Mouse (Mus musculus) CD4-positive, CD25-positive, alpha-beta regulatory T cell, adult 4 months (primary cell): Measurements from ENCODE around the gene Stard7. TPM values are rescaled to one million over a fixed set of nuclear protein-coding genes. Genes with fewer than 3 reads are reported as not detected.

Experiments
- ATAC-seq: one replicate; pipeline ENCODE4 v1.8.0; 2017
- polyA plus RNA-seq, 2 experiments: library from polyadenylated mRNA; unstranded; fragments of 100-300 nt; shearing (Covaris generic); gene quantifications; one replicate each; pipeline ENCODE4 v1.2.1; 2017

Gene Stard7
- polyA plus RNA-seq, 2 experiments from 2014 or later: 28.4 to 32.1 TPM

DNA sequence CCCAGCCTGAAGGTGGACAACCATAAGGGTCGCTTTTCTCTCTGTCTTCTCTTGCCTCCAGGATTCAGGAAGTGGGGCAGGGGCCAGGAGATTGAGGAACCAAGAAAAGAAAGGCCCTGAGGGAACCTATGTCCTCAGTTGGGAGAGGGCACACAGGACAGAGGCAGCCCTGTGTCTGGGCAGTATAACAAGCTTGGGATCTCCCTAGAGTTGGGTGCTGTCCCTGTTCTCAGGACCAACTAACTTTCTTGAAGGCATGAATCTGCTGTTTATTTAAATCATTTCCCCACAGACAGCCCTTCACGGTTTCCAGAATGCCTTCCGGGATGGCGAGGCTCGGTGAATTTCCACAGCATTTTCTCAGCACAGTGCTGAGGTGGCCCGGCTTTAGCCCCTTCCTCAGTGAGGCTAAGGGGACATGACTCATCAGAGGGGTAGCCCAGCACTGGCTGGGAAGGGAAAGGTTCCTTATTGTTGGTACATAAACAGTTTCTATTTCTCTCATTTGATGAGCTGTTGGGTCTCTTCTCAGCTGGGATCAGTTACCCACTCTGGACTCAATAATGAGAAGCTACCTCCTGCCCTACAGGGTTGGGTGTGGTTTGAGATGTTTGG lies 52.8 kb downstream of the Stard7 start:
- no peak for ATAC-seq

DNA sequence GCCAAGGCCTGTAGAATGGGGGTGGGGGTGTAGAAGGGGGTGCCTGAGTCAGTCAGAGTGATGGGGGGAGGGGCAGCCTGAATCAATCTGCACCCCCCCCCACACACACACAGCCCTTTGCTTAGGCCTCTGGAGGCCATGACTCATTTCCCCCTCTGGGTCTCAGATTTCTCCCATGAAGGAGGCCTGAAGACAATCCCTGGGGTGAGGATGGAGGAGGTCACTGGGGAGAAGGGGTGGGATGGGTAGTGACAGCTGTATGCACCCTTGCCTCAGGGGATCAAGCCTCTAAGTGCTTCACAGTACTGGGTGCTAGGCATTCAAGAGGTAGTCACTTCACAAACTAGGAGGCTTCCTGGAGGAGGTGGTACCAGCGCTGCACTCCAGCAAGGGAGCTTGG lies 53.6 kb downstream of the Stard7 start:
- ATAC-seq: no peak

DNA sequence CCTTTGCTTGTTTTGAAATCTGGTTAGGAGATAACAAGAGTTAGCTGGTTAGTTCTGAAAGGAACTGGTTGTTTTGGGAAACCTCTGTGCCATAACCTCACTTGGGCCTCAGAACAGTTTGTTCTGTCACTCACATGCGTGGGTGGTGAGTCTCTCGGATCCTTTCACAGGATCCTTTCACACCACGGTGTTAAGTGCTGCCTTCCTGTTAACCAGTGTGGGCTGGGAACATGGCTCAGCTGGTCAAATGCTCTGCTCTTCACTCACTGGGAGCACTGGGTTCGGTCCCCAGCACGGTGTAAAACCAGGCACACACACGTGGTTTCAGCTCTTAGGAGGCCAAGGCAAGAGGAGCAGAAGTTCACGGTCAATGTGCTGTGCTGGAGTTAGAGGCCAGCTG lies 54.4 kb downstream of the Stard7 start:
- ATAC-seq: peak; percentile 51

DNA sequence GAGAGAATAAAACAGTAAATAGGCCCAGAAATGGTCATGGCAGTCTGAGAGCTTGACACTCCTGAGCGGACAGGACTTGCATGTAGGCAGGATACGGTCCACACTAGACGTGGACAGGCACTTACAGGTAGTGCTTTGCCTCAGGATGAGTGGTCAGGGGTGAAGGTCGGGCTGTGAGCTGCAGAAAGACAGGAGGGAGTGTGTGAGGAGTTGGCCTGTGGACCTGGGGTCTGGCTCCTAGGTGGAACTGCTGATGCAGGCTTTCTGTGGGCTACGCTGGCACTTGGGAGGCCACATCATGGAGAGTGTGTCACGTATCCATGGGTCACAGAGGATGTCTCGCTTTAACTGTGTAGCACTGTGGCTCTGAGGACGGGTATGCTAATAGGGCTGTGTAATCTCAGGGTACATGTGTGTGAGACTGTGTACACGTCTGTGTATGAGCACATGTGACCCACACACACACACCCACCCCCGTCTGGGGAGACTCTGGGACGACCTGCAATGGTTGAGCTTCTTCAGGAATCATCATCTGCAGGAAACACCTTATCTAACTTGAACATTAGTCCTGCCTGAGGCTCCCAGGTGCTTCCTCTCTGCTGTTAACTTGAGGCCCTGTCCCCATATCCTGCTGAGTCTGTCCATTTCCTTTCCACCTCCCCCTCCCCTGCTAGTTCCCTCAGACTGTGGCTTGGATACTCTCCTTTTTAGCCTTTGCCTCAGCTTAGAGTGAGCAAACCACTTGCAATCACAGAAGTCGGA lies 58.3 kb downstream of the Stard7 start:
- peak; percentile 38 for ATAC-seq

DNA sequence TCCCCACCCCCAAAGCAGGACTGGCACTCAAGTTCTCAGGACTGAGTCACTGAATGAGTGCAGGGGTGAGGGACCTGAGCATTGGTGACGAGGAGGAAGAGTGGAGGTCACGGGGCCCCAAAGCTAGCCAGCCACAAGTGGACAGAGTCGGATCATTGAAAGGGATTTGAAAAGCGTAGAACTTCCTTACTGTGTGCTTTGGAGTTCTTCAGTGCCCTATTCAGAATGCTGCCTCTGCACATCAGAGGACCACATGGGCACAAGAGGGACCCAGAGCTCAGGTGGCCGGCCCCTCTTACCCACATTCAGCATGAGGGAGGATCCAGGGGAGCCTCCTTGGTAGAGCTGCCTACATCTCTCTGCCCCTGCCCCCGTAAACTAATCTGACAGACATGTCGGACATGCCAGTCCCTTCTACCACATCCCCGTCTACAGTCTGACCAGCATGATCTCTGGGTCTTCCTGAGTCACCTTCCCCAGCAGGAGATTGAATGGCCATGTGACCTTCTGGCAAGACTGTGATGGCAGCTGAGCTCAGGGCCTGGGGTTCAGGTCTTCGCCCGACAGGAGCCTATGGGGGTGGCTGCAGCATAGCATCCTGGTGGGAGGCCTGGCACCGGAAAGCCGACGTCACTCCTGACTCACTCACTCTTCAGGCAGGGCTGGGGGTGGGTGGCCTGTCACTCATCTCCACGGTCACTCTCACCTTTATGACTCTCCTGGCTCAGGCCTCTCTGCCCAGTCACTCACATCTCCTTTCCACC lies 63.0 kb downstream of the Stard7 start:
- peak; percentile 42 for ATAC-seq

DNA sequence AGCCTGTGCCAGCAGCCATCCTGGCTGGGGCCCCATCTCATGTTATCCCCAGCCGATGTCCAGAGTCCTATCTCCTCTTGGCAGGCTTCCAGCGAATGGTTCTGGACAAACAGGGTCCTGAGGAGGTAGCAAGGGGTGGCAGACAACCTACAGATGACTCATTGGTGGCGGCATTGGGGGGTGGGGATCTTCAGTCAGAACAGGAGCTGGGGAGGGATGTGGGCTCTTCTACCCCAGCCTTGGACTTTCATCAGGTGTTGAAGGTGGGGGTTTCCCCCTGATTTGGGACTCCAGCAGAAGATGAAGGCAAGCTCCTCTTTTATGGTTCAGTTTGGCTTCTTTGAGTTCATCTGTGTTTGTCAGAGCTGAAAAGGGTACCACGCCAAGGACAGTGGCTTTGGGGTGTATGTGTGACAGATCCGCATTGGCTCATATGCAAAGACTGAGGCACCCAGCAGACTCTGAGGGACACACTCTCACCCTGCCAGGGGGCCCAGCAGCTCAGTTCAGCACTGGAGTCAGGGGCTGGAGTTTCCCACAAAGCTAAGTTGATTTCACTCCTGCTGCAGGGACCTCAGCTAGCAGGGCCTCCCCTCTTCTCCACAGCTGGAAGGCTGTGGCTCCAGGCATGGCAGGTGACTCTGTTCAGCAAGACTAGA lies 64.1 kb downstream of the Stard7 start:
- ATAC-seq: peak; percentile 36

DNA sequence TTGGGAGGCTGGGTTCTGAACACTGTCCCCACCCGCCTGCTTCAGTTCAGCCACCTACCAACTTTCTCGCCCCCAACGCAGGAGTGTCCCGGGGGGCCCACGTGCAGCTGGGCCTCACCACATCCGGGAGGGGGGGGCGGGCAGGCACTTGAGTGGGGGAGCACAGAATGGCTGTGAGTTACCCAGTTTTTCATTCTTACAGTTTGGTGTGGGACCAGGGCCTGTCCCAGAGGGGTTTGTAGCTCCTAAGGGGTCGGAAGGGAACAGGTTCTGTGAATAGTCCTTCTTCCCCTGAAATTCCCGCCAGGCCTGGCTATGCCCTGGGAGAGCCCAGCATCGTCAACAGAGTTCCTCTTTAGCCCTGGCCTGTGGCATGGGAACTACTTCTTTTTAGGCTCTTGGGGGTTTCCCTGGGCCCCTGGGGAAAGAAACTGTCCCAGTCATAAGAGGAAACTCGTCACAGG lies 65.1 kb downstream of the Stard7 start:
- ATAC-seq: peak; percentile 6

DNA sequence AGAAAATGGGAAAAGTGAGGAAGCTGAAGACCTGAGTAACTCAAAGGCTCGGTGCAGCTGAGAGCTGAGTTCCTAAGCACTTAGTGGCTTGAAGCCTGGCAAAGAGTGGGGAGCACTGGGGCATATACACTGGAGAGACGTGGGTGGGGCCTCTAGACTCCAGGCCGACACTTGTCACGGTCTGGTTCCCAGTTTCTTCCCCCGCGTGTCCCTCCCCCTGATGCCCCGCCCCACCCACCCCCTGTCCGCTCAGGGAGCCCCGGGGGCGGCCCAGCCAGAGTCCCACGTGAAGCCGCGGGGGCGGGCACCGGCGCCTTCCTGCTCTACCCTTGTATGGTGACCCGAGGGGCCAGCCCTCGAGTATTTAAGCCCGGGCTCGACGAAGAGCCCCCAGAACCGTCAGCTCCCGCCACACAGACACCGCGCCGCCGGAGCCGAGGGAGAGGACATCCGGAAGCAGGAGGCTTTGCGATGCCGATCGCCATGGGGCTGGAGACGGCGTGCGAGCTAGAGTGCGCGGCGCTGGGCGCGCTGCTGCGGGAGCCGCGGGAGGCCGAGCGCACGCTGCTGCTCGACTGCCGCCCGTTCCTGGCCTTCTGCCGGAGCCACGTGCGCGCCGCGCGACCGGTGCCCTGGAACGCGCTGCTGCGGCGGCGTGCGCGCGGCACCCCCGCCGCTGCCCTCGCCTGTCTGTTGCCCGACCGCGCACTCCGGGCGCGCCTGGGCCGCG lies 65.9 kb downstream of the Stard7 start, which contains the start of gene Dusp2:
TSS of gene Dusp2 (plus strand) at position 393 of the 730 bp plus-strand sequence.
- peak; percentile 54 for ATAC-seq

DNA sequence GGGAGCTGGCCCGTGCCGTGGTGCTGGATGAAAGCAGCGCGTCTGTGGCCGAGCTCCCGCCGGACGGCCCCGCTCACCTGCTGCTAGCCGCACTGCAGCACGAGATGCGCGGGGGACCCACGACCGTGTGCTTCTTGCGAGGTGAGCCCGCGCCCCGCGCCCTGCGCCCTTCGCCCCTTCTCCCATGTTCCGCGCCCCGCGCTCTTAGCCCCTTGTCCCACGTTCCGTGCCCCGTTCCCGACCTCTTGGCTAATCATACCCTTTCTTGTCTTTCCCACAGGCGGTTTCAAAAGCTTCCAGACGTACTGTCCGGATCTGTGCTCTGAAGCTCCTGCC lies 66.4 kb downstream of the Stard7 start:
- no peak for ATAC-seq

DNA sequence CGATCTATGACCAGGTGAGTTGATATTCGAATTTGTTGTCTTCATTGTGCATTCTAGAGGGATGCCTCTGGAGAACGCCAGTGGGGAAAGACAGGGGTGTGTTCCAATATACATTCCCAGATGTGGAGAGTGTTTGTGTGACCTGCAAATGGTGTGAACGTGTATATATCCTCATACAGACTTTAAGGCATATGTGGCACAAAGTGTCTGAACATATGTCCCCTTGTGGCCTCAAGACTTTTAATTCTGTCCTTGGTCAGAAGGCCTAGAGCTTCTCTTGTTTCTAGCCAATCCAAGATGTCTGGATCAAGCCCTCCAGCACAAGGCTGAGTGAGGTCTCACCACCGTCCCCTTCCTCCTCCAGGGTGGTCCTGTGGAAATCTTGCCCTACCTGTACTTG lies 66.9 kb downstream of the Stard7 start:
- no peak for ATAC-seq

DNA sequence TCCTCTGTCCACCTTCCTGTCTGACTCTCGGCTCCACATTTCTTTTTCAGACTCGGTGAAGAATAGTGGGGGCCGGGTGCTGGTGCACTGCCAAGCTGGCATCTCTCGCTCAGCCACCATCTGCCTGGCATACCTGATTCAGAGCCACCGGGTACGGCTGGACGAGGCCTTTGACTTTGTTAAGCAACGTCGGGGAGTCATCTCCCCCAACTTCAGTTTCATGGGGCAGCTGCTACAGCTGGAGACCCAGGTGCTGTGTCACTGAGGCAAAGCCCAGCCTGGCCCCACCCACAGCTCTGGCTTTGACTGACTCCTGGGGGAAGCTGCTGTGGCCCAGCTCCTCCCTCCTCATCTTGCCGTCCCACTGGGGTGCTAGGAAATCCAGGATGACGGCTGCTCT lies 67.5 kb downstream of the Stard7 start:
- ATAC-seq: no peak

DNA sequence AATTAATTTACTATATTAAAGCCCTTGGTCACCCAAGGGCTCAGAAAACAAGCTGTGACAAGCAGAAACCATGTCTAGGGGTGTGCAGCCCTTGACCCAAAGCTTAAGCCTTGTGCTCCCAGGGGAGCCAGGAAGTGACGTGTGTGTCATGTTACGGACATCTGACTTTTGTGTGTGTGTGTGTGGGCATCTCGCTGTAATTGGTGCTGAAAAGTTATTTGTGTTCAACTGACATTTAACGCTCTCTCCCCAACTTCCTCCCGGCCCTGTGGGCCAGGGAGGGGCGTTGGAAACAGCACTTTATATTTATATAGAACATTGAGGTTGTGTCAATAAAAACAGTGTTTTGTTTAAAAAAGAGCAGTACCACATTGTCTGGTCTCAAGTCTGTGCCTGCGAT lies 68.0 kb downstream of the Stard7 start:
- peak; percentile 1 for ATAC-seq

DNA sequence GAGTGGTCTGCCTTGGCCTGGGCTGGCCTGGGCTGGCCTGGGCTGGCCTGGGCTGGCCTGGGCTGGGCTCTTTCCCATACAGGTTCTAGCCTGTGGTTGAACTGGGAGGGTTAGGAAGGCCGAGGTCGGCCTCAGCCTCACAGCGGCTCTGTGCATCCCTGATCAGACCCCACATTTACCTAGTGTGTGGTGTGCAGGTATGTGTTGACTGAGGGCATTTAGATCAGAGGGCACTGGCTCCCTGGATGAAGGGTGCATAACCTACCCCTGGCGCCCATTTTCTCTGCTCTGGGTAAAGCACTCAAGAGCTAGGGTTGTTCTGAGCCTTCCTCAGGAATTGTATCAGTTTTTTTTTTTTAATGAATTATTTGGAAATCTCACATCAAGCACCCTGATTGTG lies 68.4 kb downstream of the Stard7 start, which contains the start of gene Astl:
TSS of gene Astl (plus strand) at position 224 of the 400 bp plus-strand sequence.
- no peak for ATAC-seq

DNA sequence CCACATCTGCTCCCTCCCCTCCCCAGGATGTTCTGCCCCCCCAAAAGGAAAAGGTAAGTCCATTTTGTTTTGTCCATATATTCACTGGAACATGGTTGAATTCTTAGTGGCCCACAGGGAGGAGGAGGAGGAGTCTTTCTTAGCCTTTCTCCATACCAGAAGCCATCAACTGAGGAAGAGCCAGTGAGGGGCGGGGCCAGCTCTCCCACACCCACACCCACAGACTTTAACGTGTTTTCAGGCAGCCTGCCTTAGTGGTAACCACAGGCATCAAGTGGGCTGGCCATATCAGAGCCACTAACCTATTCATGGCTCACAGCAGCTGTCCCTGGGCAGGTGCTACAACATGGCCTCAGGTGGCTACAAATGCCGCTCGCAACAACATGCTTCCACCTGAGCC lies 68.8 kb downstream of the Stard7 start:
- peak; percentile 25 for ATAC-seq

DNA sequence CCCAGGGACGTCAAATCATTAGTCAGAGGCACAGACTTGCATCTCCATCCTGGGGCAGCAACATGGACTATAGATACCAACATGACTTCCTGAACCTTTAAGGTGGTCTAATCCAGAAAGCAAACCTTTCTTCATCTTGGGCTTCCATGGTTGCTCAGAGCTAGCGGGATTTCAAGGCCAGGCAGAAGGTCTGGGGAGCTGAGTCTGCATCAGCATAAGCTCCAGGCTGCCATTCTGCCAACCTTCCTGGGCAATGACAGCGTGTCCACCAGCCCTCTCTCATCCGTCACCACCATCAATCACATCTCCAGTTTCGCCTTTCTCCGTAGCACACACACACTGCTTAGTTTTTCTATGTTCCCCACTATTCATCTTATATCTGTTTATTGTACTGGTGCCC lies 69.2 kb downstream of the Stard7 start:
- no peak for ATAC-seq

DNA sequence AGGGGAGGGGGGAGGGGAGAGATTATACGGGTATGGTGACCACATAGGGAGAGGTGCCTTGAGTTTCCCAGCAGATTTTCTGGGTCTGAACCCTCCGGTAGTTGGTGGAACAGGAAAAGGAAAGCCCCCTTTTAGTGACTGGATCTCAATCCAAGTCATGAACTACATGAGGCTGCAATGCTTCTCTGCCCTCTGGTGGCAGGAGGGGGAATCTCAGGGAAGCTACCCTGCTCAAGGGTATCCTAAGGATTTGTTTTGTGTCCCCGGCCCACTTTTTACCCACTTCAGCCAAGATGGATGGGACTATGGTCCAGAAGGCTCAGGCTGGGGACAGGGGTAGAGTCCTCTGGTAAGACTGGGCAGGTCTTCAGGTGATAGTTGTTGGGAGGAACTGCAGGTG lies 71.1 kb downstream of the Stard7 start:
- no peak for ATAC-seq

DNA sequence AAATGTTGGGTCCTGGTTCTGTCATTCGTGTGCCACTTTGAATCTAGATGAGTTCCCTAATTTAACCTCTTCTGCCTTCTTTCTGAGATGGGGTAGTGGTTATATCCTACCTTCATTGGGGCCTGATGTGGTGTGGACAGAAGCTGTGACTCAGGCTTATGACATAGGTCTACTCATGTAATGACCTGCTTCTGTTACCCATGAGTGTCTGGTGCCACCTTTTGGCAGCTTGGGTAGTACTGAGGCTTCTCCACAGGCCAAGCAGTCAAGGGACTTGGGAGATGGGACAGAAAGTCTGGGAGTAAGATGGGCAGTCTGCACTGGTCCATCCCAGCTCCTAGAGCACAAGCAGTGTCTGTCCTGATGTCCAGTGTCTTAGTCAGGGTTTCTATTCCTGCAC lies 76.3 kb downstream of the Stard7 start:
- peak; percentile 49 for ATAC-seq

DNA sequence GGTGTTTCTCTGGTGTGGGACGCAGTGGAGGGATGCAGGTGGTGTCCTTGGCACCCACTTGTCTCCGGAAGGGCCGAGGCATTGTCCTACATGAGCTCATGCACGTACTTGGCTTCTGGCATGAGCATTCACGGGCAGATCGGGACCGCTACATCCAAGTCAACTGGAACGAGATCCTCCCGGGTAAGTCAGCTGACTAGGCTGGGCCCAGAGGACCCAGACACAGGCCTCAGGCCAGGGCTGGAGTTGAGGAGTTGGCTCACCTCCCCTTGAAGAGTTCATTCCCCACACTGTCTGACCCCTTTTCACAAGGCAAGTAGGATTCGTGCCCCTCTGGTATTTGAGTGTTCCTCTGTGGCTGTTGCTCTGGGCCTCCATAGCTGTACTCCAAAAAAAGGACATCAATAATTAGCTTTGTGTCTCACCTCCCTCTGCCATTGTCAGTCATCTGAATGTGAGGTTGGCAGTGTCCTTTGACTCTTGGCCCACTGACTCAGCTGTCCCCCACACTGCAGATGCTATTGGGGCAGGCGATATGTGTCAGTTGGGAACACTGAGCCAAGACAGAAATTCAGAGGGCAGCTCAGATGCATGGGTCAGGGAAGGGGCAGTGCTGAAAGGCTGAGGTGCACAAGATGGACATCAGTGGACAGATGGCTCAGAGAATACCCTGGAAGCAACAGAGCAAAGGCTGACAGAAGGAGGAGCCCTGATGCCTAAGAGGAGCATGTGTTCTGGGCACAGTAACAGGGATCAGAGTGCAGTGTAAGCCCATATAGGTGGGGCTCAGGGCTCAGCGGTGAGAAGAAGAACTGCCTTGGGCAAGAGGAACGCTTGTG lies 77.3 kb downstream of the Stard7 start:
- ATAC-seq: no peak
